Mouse (Mus musculus) stomach, adult 2 months (tissue): Measurements from ENCODE around the gene Tpcn1. TPM values are rescaled to one million over a fixed set of nuclear protein-coding genes. Genes with fewer than 3 reads are reported as not detected.

Experiments
- polyA plus RNA-seq: library from polyadenylated mRNA; depleted of rRNA; stranded (reverse); fragments of >200 nt; gene quantifications from 2 replicates; pipeline ENCODE4 v1.2.3, GENCODE M21; 2012; rRNA removed

Tpcn1 gene
- 17.3 and 22.1 TPM in 2 replicates for polyA plus RNA-seq

GRCm38 (mm10) chr5:120588569-120589094 is at the start of gene Tpcn1, which contains the start of gene Iqcd:
Tpcn1 (minus strand) TSS chr5:120588673.
Iqcd (plus strand) TSS chr5:120589016.

GRCm38 (mm10) chr5:120634131-120634530 is 45.7 kb upstream of the Tpcn1 start, which contains the start of gene Cfap73:
Cfap73 (minus strand) TSS chr5:120634235.

GRCm38 (mm10) chr5:120612442-120612821 is 24.0 kb upstream of the Tpcn1 start, which contains the start of the genes Rita1 and Ddx54:
Rita1 (minus strand) TSS chr5:120612589.
Ddx54 (plus strand) TSS chr5:120612739.

GRCm38 (mm10) chr5:120510982-120511642 is 77.4 kb downstream of the Tpcn1 start, which contains the start of gene Slc8b1:
Slc8b1 (plus strand) TSS chr5:120511168.

GRCm38 (mm10) chr5:120503144-120503795 is 85.2 kb downstream of the Tpcn1 start, which contains the start of gene Plbd2:
Plbd2 (minus strand) TSS chr5:120503625.

Other genes with a start within 250 kb of the Tpcn1 start
- gene Lhx5, start 157.0 kb downstream of the Tpcn1 start, polyA plus RNA-seq, result 1.7 and 2.5 TPM in 2 replicates
- 10.0 and 10.2 TPM in 2 replicates for gene Sdsl, start 115.9 kb downstream of the Tpcn1 start, polyA plus RNA-seq
- gene Sds, start 112.1 kb downstream of the Tpcn1 start, polyA plus RNA-seq, result not detected in 2 replicates
- 19.3 and 22.7 TPM in 2 replicates for gene Plbd2, start 85.0 kb downstream of the Tpcn1 start, polyA plus RNA-seq
- 10.5 and 16.0 TPM in 2 replicates for gene Slc8b1, start 77.5 kb downstream of the Tpcn1 start, polyA plus RNA-seq
- gene Iqcd, start 343 bp upstream of the Tpcn1 start, polyA plus RNA-seq, result 0.09 and 0.11 TPM in 2 replicates
- 22.2 and 28.6 TPM in 2 replicates for gene Rita1, start 23.9 kb upstream of the Tpcn1 start, polyA plus RNA-seq
- 17.6 and 22.7 TPM in 2 replicates for gene Ddx54, start 24.1 kb upstream of the Tpcn1 start, polyA plus RNA-seq
- not detected in 2 replicates for gene Cfap73, start 45.6 kb upstream of the Tpcn1 start, polyA plus RNA-seq
- 2.4 and 2.5 TPM in 2 replicates for gene Rasal1, start 60.1 kb upstream of the Tpcn1 start, polyA plus RNA-seq
- gene Dtx1, start 123.3 kb upstream of the Tpcn1 start, polyA plus RNA-seq, result 3.1 and 5.5 TPM in 2 replicates
- 4.3 and 7.3 TPM in 2 replicates for gene Oas2, start 161.2 kb upstream of the Tpcn1 start, polyA plus RNA-seq
- 2.0 and 2.5 TPM in 2 replicates for gene Oas3, start 189.0 kb upstream of the Tpcn1 start, polyA plus RNA-seq
- 0.11 TPM in 1 of 2 replicates, not detected in the other for gene Oas1e, start 206.9 kb upstream of the Tpcn1 start, polyA plus RNA-seq
- gene Oas1c, start 223.8 kb upstream of the Tpcn1 start, polyA plus RNA-seq, result 1.1 and 1.9 TPM in 2 replicates